Mouse (Mus musculus) hindbrain, embryonic 13.5 days (tissue): ENCODE measurements at regions not wholly inside any gene's neighbourhood (a gene's known extent, or its start where the extent isn't known, plus 50 kb on each side); places are given as distances from the start of the nearest gene placed in this dataset.

ENCODE experiments used
- ATAC-seq: fragments of 200-750 bp; cut with Nextera tagmentation; 2 replicates; pipeline ENCODE4 v1.8.0; 2017; ENCODE audit warnings: moderate TSS enrichment; ENCODE audit not compliant: low FRiP score
- H3K27ac ChIP-seq: fragments of 300-500 bp; sonication (generic); 2 replicates; pipeline ENCODE4 v1.5.1; 2015; ENCODE audit warnings: inconsistent platforms, mild to moderate bottlenecking, moderate library complexity
- H3K27me3 ChIP-seq: fragments of 300-500 bp; sonication (generic); 2 replicates; pipeline ENCODE4 v1.6.1; 2015; ENCODE audit warnings: mild to moderate bottlenecking, inconsistent platforms
- H3K36me3 ChIP-seq: fragments of 300-500 bp; sonication (generic); 2 replicates; pipeline ENCODE4 v1.6.1; 2015; ENCODE audit warnings: mild to moderate bottlenecking, inconsistent platforms
- H3K4me1 ChIP-seq: fragments of 300-500 bp; sonication (generic); replicated peaks from 2 replicates; pipeline ENCODE4 v1.6.1; 2015; ENCODE audit warnings: inconsistent platforms
- H3K4me2 ChIP-seq: fragments of 300-500 bp; sonication (generic); 2 replicates; pipeline ENCODE4 v1.6.1; 2015; ENCODE audit warnings: inconsistent platforms, mild to moderate bottlenecking, moderate library complexity
- H3K4me3 ChIP-seq: fragments of 300-500 bp; sonication (generic); 2 replicates; pipeline ENCODE4 v1.5.1; 2015; ENCODE audit warnings: mild to moderate bottlenecking, inconsistent platforms
- H3K9ac ChIP-seq: fragments of 300-500 bp; sonication (generic); 2 replicates; pipeline ENCODE4 v1.6.1; 2015; ENCODE audit warnings: mild to moderate bottlenecking, inconsistent platforms
- H3K9me3 ChIP-seq: fragments of 300-500 bp; sonication (generic); 2 replicates; pipeline ENCODE4 v1.6.1; 2016; ENCODE audit warnings: inconsistent platforms
- WGBS: fragments of 180-500 bp; shearing (Covaris S2); methylation state at CpG from one replicate; pipeline ENCODE4 v1.1.7; 2015; 5-methylcytosine and 5-hydroxymethylcytosine counted together

- no peak for ATAC-seq
- no peak overlapping the region for H3K9ac ChIP-seq
- H3K27ac ChIP-seq = no peak overlapping the region
Measured at GRCm38 (mm10) chr8:113191537-113191936, 443.9 kb upstream of the Mon1b start.

More at GRCm38 (mm10) chr8:113191537-113191936, 443.9 kb upstream of the Mon1b start:
- 77% methylated on average over 3 of the region's 3 CpGs for WGBS
- H3K4me2 ChIP-seq = no peak overlapping the region
- H3K27me3 ChIP-seq = no peaks in the 10 kb centered on the region
- no peaks in the 10 kb centered on the region for H3K4me1 ChIP-seq
- no peaks in the 10 kb centered on the region for H3K36me3 ChIP-seq
- no peak overlapping the region for H3K4me3 ChIP-seq
- no peaks in the 10 kb centered on the region for H3K9me3 ChIP-seq
